Mouse (Mus musculus): ENCODE measurements at regions not wholly inside any gene's neighbourhood (a gene's known extent, or its start where the extent isn't known, plus 50 kb on each side); places are given as distances from the start of the nearest gene placed in this dataset.

DNA sequence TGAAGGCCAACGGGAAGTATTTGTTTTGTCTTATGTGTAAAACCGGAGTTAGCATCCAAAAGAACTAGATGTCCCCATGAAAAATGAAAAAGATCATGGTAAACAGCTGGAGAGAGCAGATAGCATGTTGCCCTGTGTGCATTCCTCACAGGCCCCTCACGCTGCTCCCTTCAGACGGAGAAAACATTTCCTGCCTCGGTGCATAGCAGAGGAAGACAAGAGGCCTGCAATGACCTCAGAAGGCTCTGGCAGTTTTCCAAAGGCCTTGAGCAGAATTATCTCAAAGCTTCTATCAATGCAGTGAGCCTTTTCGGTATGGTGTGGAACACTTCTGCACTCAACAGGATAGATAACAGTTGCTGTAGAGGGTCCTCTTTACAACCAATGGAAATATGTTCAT, 101.3 kb upstream of the Ccn2 start:
- no peak for DNase-seq (ENCODE audit: low read depth, low spot score)

GRCm38 (mm10) chr10:24519795-24520512, 75.3 kb upstream of the Ccn2 start:
- DNase-seq (ENCODE audit: low read depth, low spot score), result no peak

DNA sequence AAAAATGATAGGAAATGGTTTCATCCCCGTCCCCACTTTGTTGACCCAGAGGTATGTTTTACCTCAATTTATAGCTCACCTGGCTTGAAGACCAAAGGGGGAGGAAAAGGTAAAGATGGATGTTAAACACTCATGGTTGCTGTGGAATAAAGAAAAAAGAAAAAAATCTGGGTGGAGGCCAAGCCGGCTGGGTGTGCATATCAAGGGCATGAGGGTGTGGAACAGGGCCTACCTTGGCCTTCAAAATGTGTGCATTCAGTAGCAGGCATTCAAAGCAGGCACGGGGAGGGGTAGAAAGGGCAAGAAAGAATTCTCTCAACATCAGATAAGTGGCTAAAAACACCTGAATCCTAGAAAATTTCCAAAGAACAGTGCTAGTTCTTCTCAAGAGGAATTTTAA, 74.7 kb upstream of the Ccn2 start:
- no peak for DNase-seq (ENCODE audit: low read depth, low spot score)

GRCm38 (mm10) chr10:24532776-24533175, 62.5 kb upstream of the Ccn2 start:
- DNase-seq (ENCODE audit: low read depth, low spot score), result no peak

DNA sequence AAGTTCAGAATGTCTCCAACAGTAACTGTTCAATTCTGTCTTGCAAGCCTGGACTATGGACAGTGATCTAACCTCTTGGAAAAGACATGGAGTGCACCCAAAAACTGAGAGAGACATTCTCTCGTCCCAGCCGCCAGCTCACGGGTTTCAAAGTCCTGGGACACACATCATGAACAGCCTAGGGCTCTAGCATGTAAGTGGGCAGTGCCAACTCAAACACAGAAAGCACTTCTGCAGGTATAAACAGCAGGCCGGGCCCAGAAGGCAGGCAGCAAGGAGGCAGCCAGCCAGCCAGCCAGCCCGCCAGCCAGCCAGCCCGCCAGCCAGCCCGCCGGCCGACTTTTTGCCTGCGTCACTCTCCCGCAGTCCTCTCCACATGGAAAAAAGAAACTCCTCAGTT, 60.3 kb upstream of the Ccn2 start:
- DNase-seq (ENCODE audit: low read depth, low spot score), result no peak

- no peak for DNase-seq (ENCODE audit: low read depth, low spot score)
Measured at GRCm38 (mm10) chr10:24535461-24535860, 59.8 kb upstream of the Ccn2 start.

DNA sequence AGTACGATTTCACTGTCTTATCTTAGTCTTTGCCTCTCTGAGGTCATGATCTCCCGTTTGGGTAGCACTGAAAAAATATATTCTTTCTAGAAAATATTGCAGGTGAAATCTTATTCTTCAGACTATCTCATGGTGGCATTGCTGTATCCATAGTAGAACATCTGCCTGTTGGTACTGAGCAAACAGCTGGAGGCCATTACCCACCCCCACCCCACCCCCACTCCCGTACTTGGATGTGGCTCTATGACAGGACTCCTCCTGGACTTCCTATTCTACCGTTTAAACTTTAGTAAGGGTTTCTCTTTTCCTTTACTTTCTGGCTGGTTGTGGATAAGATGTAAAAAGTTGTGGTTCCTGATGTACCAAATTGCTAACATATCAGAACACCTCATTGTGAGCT, 53.3 kb upstream of the Ccn2 start:
- DNase-seq (ENCODE audit: low read depth, low spot score), result no peak
